Mouse (Mus musculus) midbrain, embryonic 16.5 days (tissue): ENCODE measurements around the gene Camta1. TPM values are rescaled to one million over a fixed set of nuclear protein-coding genes. Genes with fewer than 3 reads are reported as not detected.
A peak's percentile ranks its signal among the peaks of the same experiment; 100 is the strongest.

Experiments used
- ATAC-seq: fragments of 200-750 bp; cut with Nextera tagmentation; 2 replicates; pipeline ENCODE4 v1.8.0; 2017; ENCODE audit warnings: moderate TSS enrichment
- H3K27ac ChIP-seq: fragments of 300-500 bp; sonication (generic); 2 replicates; pipeline ENCODE4 v1.5.1; 2014; ENCODE audit warnings: mild to moderate bottlenecking, low read length, mixed read lengths
- H3K27me3 ChIP-seq: fragments of 300-500 bp; sonication (generic); 2 replicates; pipeline ENCODE4 v1.6.1; 2014; ENCODE audit warnings: low read depth, low read length, mixed read lengths; ENCODE audit not compliant: control insufficient read depth, insufficient read depth
- H3K36me3 ChIP-seq: fragments of 300-500 bp; sonication (generic); 2 replicates; pipeline ENCODE4 v1.6.1; 2014; ENCODE audit warnings: mild to moderate bottlenecking, low read length, moderate library complexity, mixed read lengths; ENCODE audit not compliant: control insufficient read depth, insufficient read depth
- H3K4me1 ChIP-seq: fragments of 300-500 bp; sonication (generic); 2 replicates; pipeline ENCODE4 v1.6.1; 2014; ENCODE audit warnings: mild to moderate bottlenecking, low read length, mixed read lengths; ENCODE audit not compliant: control insufficient read depth, insufficient read depth
- H3K4me2 ChIP-seq: fragments of 300-500 bp; sonication (generic); 2 replicates; pipeline ENCODE4 v1.6.1; 2014; ENCODE audit warnings: mild to moderate bottlenecking, low read length, mixed read lengths
- H3K4me3 ChIP-seq: fragments of 300-500 bp; sonication (generic); 2 replicates; pipeline ENCODE4 v1.5.1; 2014; ENCODE audit warnings: low read depth, mild to moderate bottlenecking, low read length, moderate library complexity, mixed read lengths
- H3K9ac ChIP-seq: fragments of 300-500 bp; sonication (generic); 2 replicates; pipeline ENCODE4 v1.6.1; 2014; ENCODE audit warnings: low read depth, low read length, mixed read lengths
- H3K9me3 ChIP-seq: fragments of 300-500 bp; sonication (generic); replicated peaks from 2 replicates; pipeline ENCODE4 v1.6.1; 2014; ENCODE audit warnings: mild to moderate bottlenecking, low read length, mixed read lengths; ENCODE audit not compliant: control insufficient read depth, poor library complexity, severe bottlenecking
- WGBS: fragments of 180-500 bp; shearing (Covaris S2); extraction: QIAGEN DNeasy Blood & Tissue Kit; methylation state at CpG from one replicate; pipeline ENCODE4 v1.1.7; 2014; 5-methylcytosine and 5-hydroxymethylcytosine counted together
- polyA plus RNA-seq: library from polyadenylated mRNA; unstranded; fragments of >200 nt; fragmentation: Nextera tagmentation; extraction: Ambion mirVana; gene quantifications from 2 replicates; pipeline ENCODE4 v1.2.1, GENCODE M21; 2015

The Camta1 gene
- polyA plus RNA-seq, 1 experiment from 2014 or later = 159 TPM

DNA sequence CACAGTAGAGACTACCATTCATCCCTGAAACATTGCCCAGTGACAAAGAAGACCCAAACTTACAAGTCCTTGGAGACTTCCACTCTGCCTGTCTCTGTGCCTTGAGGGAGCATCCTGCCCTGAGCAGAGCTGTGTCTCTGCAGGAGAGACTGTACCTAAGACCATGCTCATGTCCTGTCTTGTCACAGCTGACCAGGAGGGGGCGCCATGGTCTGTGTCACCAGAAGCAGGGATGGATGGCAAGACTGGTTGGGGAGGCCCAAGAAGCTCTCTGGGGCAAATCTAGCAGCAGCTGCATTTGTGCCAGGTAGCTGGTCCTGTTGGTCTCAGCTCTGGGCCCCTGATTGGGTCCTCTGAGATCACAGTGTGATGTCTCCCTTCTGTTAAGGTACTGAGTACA is 646.5 kb downstream of the Camta1 start:
- H3K4me1 ChIP-seq = peaks cover 13% of the 10 kb centered on the region
- H3K9ac ChIP-seq = no peak overlapping the region
- H3K4me3 ChIP-seq = no peak overlapping the region
- WGBS = 56% methylated on average over 1 of the region's 1 CpGs
- H3K27ac ChIP-seq = no peak overlapping the region
- no peaks in the 10 kb centered on the region for H3K9me3 ChIP-seq
- no peaks in the 10 kb centered on the region for H3K27me3 ChIP-seq
- H3K36me3 ChIP-seq = no peaks in the 10 kb centered on the region
- no peak overlapping the region for H3K4me2 ChIP-seq
- no peak for ATAC-seq

- H3K36me3 ChIP-seq = no peaks in the 10 kb centered on the region
- no peaks in the 10 kb centered on the region for H3K9me3 ChIP-seq
- no peak overlapping the region for H3K4me3 ChIP-seq
- WGBS = 45% methylated on average over 11 of the region's 11 CpGs
- peaks cover 13% of the 10 kb centered on the region for H3K4me1 ChIP-seq
- no peaks in the 10 kb centered on the region for H3K27me3 ChIP-seq
- H3K4me2 ChIP-seq = no peak overlapping the region
- H3K27ac ChIP-seq = no peak overlapping the region
- ATAC-seq = no peak
- no peak overlapping the region for H3K9ac ChIP-seq
These were observed 648.2 kb downstream of the Camta1 start for GRCm38 (mm10) chr4:151213475-151213874.

- no peak for ATAC-seq
- no peaks in the 10 kb centered on the region for H3K27me3 ChIP-seq
- H3K9me3 ChIP-seq = no peaks in the 10 kb centered on the region
- H3K9ac ChIP-seq = no peak overlapping the region
- no peak overlapping the region for H3K27ac ChIP-seq
- H3K4me3 ChIP-seq = no peak overlapping the region
- H3K4me1 ChIP-seq = peaks cover 12% of the 10 kb centered on the region
- 97% methylated on average over 6 of the region's 6 CpGs for WGBS
- no peaks in the 10 kb centered on the region for H3K36me3 ChIP-seq
- no peak overlapping the region for H3K4me2 ChIP-seq
These were observed 649.7 kb downstream of the Camta1 start for GRCm38 (mm10) chr4:151211992-151212391.

DNA sequence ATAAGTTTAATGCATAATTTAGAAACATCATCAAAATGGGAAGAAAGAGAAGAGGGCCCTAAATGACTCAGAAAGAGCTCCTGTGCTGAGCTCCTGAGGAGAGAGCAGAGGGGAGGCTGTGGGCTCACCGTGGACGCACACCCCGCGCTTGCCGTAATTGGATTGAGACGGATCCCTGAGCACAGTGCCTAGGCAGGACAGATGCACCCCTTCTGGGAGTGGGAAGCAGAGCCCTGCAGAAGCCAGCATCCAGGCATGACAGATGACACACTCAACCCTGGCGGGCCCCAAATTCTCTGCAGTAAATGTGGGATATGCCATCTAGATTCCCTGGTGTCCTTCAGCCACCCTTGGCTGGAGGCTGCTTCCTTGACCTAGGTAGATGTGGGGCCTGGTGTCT is 654.1 kb downstream of the Camta1 start:
- Histone ChIP-seq H3K4me3 (no peak overlapping the region), H3K9me3 (no peaks in the 10 kb centered on the region), H3K9ac (no peak overlapping the region), H3K4me1 (no peaks in the 10 kb centered on the region), H3K4me2 (no peak overlapping the region), H3K36me3 (no peaks in the 10 kb centered on the region), H3K27me3 (no peaks in the 10 kb centered on the region), H3K27ac (no peak overlapping the region)
- ATAC-seq = 0 out of 2 replicates have a peak, but pooled peaks have one; percentile 32
- WGBS = 61% methylated on average over 7 of the region's 7 CpGs

GRCm38 (mm10) chr4:151202891-151203290 is 658.8 kb downstream of the Camta1 start:
- H3K4me2 ChIP-seq = no peak overlapping the region
- H3K27me3 ChIP-seq = no peaks in the 10 kb centered on the region
- H3K9me3 ChIP-seq = no peaks in the 10 kb centered on the region
- no peaks in the 10 kb centered on the region for H3K4me1 ChIP-seq
- no peak overlapping the region for H3K27ac ChIP-seq
- H3K36me3 ChIP-seq = no peaks in the 10 kb centered on the region
- ATAC-seq = no peak
- no peak overlapping the region for H3K9ac ChIP-seq
- 60% methylated on average over 6 of the region's 6 CpGs for WGBS
- H3K4me3 ChIP-seq = no peak overlapping the region

GRCm38 (mm10) chr4:151200316-151200715 is 661.4 kb downstream of the Camta1 start:
- no peaks in the 10 kb centered on the region for H3K36me3 ChIP-seq
- H3K27ac ChIP-seq = no peak overlapping the region
- no peaks in the 10 kb centered on the region for H3K27me3 ChIP-seq
- H3K4me1 ChIP-seq = peaks cover 9% of the 10 kb centered on the region
- H3K4me3 ChIP-seq = no peak overlapping the region
- H3K9me3 ChIP-seq = no peaks in the 10 kb centered on the region
- no peak for ATAC-seq
- WGBS = 81% methylated on average over 9 of the region's 9 CpGs
- H3K9ac ChIP-seq = no peak overlapping the region
- H3K4me2 ChIP-seq = no peak overlapping the region

DNA sequence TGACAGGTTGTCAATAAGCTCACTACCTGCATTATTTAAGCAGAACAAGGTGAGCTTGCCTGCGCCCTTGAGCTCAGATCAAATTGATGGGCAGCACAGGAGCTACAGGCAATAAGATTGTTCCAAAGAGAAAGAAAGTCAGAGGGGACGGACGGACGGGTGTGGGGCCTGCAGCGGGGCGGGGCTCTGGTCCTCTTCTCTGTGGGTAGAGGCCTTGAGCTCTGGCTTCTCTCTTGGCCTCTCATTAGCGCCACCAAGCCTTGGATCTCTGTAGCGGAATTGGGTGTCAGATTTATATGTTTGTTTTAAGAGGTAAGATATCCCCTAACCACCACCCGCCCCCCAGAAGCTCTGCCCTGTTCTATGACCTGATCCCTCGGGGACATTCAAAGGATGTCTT is 666.5 kb downstream of the Camta1 start:
- H3K9me3 ChIP-seq = no peaks in the 10 kb centered on the region
- H3K4me1 ChIP-seq = peaks cover 22% of the 10 kb centered on the region
- H3K36me3 ChIP-seq = no peaks in the 10 kb centered on the region
- no peak for ATAC-seq
- H3K4me3 ChIP-seq = no peak overlapping the region
- H3K9ac ChIP-seq = no peak overlapping the region
- H3K4me2 ChIP-seq = no peak overlapping the region
- no peaks in the 10 kb centered on the region for H3K27me3 ChIP-seq
- 39% methylated on average over 10 of the region's 10 CpGs for WGBS
- peak overlapping the region; percentile 43 for H3K27ac ChIP-seq

- no peak overlapping the region for H3K9ac ChIP-seq
- peak; percentile 39 for ATAC-seq
- no peaks in the 10 kb centered on the region for H3K36me3 ChIP-seq
- WGBS = 19% methylated on average over 4 of the region's 4 CpGs
- H3K9me3 ChIP-seq = no peaks in the 10 kb centered on the region
- H3K4me3 ChIP-seq = no peak overlapping the region
- no peaks in the 10 kb centered on the region for H3K27me3 ChIP-seq
- peaks cover 22% of the 10 kb centered on the region for H3K4me1 ChIP-seq
- peak overlapping the region; percentile 43 for H3K27ac ChIP-seq
- H3K4me2 ChIP-seq = peak overlapping the region; percentile 17; the same call in 1 of the 2 replicates
These were observed 667.0 kb downstream of the Camta1 start for GRCm38 (mm10) chr4:151194715-151195097.

GRCm38 (mm10) chr4:151194030-151194714 is 667.5 kb downstream of the Camta1 start:
- Histone ChIP-seq H3K36me3 (no peaks in the 10 kb centered on the region), H3K9ac (no peak overlapping the region), H3K4me3 (no peak overlapping the region), H3K27me3 (no peaks in the 10 kb centered on the region), H3K4me2 (peak overlapping the region; percentile 17; the same call in 1 of the 2 replicates), H3K27ac (peak overlapping the region; percentile 43), H3K9me3 (no peaks in the 10 kb centered on the region), H3K4me1 (peaks cover 22% of the 10 kb centered on the region)
- ATAC-seq = peak; percentile 59
- 10% methylated on average over 11 of the region's 11 CpGs for WGBS
